Mouse (Mus musculus) erythroblast, embryonic 14.5 days (primary cell): ENCODE results near the gene Eif1. TPM values are rescaled to one million over a fixed set of nuclear protein-coding genes. Genes with fewer than 3 reads are reported as not detected.

ENCODE experiments used
- H3K27me3 ChIP-seq: 2 replicates; pipeline ENCODE4 v1.6.1; 2012; ENCODE audit warnings: inconsistent platforms; ENCODE audit not compliant: control insufficient read depth
- H3K36me3 ChIP-seq: 2 replicates; pipeline ENCODE4 v1.6.1; 2012; ENCODE audit warnings: mild to moderate bottlenecking, inconsistent platforms; ENCODE audit not compliant: control insufficient read depth
- H3K4me1 ChIP-seq: 2 replicates; pipeline ENCODE4 v1.6.1; 2012; ENCODE audit warnings: inconsistent platforms; ENCODE audit not compliant: control insufficient read depth
- H3K4me3 ChIP-seq: replicated peaks from 2 replicates; pipeline ENCODE3; 2012; ENCODE audit warnings: moderate library complexity, mild to moderate bottlenecking, inconsistent platforms
- H3K9me3 ChIP-seq: 2 replicates; pipeline ENCODE4 v1.6.1; 2012; ENCODE audit warnings: low read length, inconsistent platforms, mixed read lengths; ENCODE audit not compliant: control insufficient read depth
- GATA1 ChIP-seq: IDR thresholded peaks from 2 replicates; pipeline ENCODE4 v1.6.1; 2012; ENCODE audit warnings: low read length, inconsistent platforms, mixed read lengths
- TAL1 ChIP-seq: IDR thresholded peaks from 3 replicates; pipeline ENCODE4 v1.6.1; 2012; ENCODE audit warnings: low read length, inconsistent platforms, mixed read lengths
- polyA plus RNA-seq: library from polyadenylated mRNA; stranded (reverse); fragments of >175 nt; gene quantifications from 2 replicates; pipeline ENCODE4 v1.2.3, GENCODE M21; 2012

The Eif1 gene
- polyA plus RNA-seq, 1 experiment, result 186 TPM

- no peaks in the 10 kb centered on the region for H3K9me3 ChIP-seq
- no peak overlapping the region for H3K4me3 ChIP-seq
- TF ChIP-seq GATA1, result no peak
- TF ChIP-seq TAL1, result no peak
- H3K27me3 ChIP-seq, result no peaks in the 10 kb centered on the region
- no peaks in the 10 kb centered on the region for H3K36me3 ChIP-seq
- H3K4me1 ChIP-seq, result no peaks in the 10 kb centered on the region
Observed at GRCm38 (mm10) chr11:100287024-100287423, 32.7 kb upstream of the Eif1 start.

GRCm38 (mm10) chr11:100288942-100289341 is 30.7 kb upstream of the Eif1 start:
- Histone ChIP-seq H3K27me3 (no peaks in the 10 kb centered on the region), H3K4me1 (no peaks in the 10 kb centered on the region), H3K4me3 (no peak overlapping the region), H3K9me3 (no peaks in the 10 kb centered on the region), H3K36me3 (no peaks in the 10 kb centered on the region)
- no peak for TF ChIP-seq TAL1
- no peak for TF ChIP-seq GATA1

GRCm38 (mm10) chr11:100290235-100290634 is 29.4 kb upstream of the Eif1 start:
- H3K4me1 ChIP-seq, result no peaks in the 10 kb centered on the region

GRCm38 (mm10) chr11:100292884-100293283 is 26.8 kb upstream of the Eif1 start:
- no peaks in the 10 kb centered on the region for H3K9me3 ChIP-seq
- H3K4me1 ChIP-seq, result peaks cover 1% of the 10 kb centered on the region
- H3K36me3 ChIP-seq, result no peaks in the 10 kb centered on the region
- TF ChIP-seq GATA1 (no peak), TAL1 (no peak)
- H3K27me3 ChIP-seq, result peaks cover 2% of the 10 kb centered on the region; the same call in 1 of the 2 replicates
- H3K4me3 ChIP-seq, result no peak overlapping the region

More at GRCm38 (mm10) chr11:100290235-100290634, 29.4 kb upstream of the Eif1 start:
- Histone ChIP-seq H3K36me3 (no peaks in the 10 kb centered on the region), H3K27me3 (no peaks in the 10 kb centered on the region), H3K4me3 (no peak overlapping the region), H3K9me3 (no peaks in the 10 kb centered on the region)
- TF ChIP-seq GATA1, result no peak
- TF ChIP-seq TAL1, result no peak

- peaks cover 2% of the 10 kb centered on the region; the same call in 1 of the 2 replicates for H3K27me3 ChIP-seq
- TF ChIP-seq GATA1, result no peak
- TF ChIP-seq TAL1, result no peak
Observed at GRCm38 (mm10) chr11:100295308-100295707, 24.4 kb upstream of the Eif1 start.

GRCm38 (mm10) chr11:100297801-100298200 is 21.9 kb upstream of the Eif1 start:
- no peaks in the 10 kb centered on the region for H3K36me3 ChIP-seq
- peaks cover 8% of the 10 kb centered on the region for H3K4me1 ChIP-seq
- no peak for TF ChIP-seq TAL1
- H3K9me3 ChIP-seq, result no peaks in the 10 kb centered on the region
- peak overlapping the region; percentile 0 for H3K4me3 ChIP-seq
- H3K27me3 ChIP-seq, result peaks cover 5% of the 10 kb centered on the region; the same call in 1 of the 2 replicates

More at GRCm38 (mm10) chr11:100295308-100295707, 24.4 kb upstream of the Eif1 start:
- Histone ChIP-seq H3K4me3 (no peak overlapping the region), H3K36me3 (no peaks in the 10 kb centered on the region), H3K9me3 (no peaks in the 10 kb centered on the region), H3K4me1 (peaks cover 8% of the 10 kb centered on the region)

- Histone ChIP-seq H3K9me3 (no peaks in the 10 kb centered on the region), H3K4me1 (peaks cover 8% of the 10 kb centered on the region), H3K36me3 (no peaks in the 10 kb centered on the region), H3K27me3 (peaks cover 7% of the 10 kb centered on the region; the same call in 1 of the 2 replicates), H3K4me3 (peak overlapping the region; percentile 0)
- TF ChIP-seq TAL1 (no peak), GATA1 (no peak)
Observed at GRCm38 (mm10) chr11:100298274-100299036, 21.2 kb upstream of the Eif1 start.

GRCm38 (mm10) chr11:100300293-100300692 is 19.4 kb upstream of the Eif1 start:
- Histone ChIP-seq H3K27me3 (peaks cover 8% of the 10 kb centered on the region), H3K4me3 (no peak overlapping the region), H3K36me3 (no peaks in the 10 kb centered on the region), H3K9me3 (no peaks in the 10 kb centered on the region), H3K4me1 (peaks cover 8% of the 10 kb centered on the region)
- no peak for TF ChIP-seq GATA1
- TF ChIP-seq TAL1, result no peak

- Histone ChIP-seq H3K4me1 (peaks cover 8% of the 10 kb centered on the region), H3K36me3 (no peaks in the 10 kb centered on the region), H3K4me3 (no peak overlapping the region), H3K27me3 (peaks cover 8% of the 10 kb centered on the region; the same call in 1 of the 2 replicates), H3K9me3 (no peaks in the 10 kb centered on the region)
- TF ChIP-seq TAL1, result no peak
- TF ChIP-seq GATA1, result no peak
Observed at GRCm38 (mm10) chr11:100301292-100301691, 18.4 kb upstream of the Eif1 start.
